Mouse (Mus musculus) liver, postnatal 0 days (tissue): ENCODE results near the gene Tedc2. TPM values are rescaled to one million over a fixed set of nuclear protein-coding genes. Genes with fewer than 3 reads are reported as not detected.

ENCODE experiments used
- ATAC-seq: fragments of 200-750 bp; cut with Nextera tagmentation; 2 replicates; pipeline ENCODE4 v1.8.0; 2017; ENCODE audit warnings: mild to moderate bottlenecking, moderate library complexity
- DNase-seq: peaks from one replicate; pipeline ENCODE4 v3.0.0-alpha.2; 2016
- H3K27ac ChIP-seq: fragments of 300-500 bp; sonication (generic); 2 replicates; pipeline ENCODE4 v1.5.1; 2014; ENCODE audit warnings: antibody characterized with exemption, moderate library complexity, mild to moderate bottlenecking, low read depth
- H3K27me3 ChIP-seq: fragments of 300-500 bp; sonication (generic); 2 replicates; pipeline ENCODE4 v1.6.1; 2014; ENCODE audit warnings: low read length, control low read depth, mixed read lengths; ENCODE audit not compliant: insufficient read depth
- H3K36me3 ChIP-seq: fragments of 300-500 bp; sonication (generic); replicated peaks from 2 replicates; pipeline ENCODE4 v1.6.1; 2014; ENCODE audit warnings: mild to moderate bottlenecking, control low read depth, low read length, moderate library complexity, mixed read lengths; ENCODE audit not compliant: insufficient read depth
- H3K4me1 ChIP-seq: fragments of 300-500 bp; sonication (generic); 2 replicates; pipeline ENCODE4 v1.6.1; 2014; ENCODE audit warnings: antibody characterized with exemption, mild to moderate bottlenecking, control low read depth; ENCODE audit not compliant: insufficient read depth
- H3K4me2 ChIP-seq: fragments of 300-500 bp; sonication (generic); 2 replicates; pipeline ENCODE4 v1.6.1; 2014; ENCODE audit warnings: low read depth, mild to moderate bottlenecking, low read length, moderate library complexity, mixed read lengths
- H3K4me3 ChIP-seq: fragments of 300-500 bp; sonication (generic); 2 replicates; pipeline ENCODE4 v1.5.1; 2014; ENCODE audit warnings: low read depth, low read length
- H3K9ac ChIP-seq: fragments of 300-500 bp; sonication (generic); replicated peaks from 2 replicates; pipeline ENCODE4 v1.6.1; 2014; ENCODE audit warnings: mild to moderate bottlenecking, moderate library complexity
- H3K9me3 ChIP-seq: fragments of 300-500 bp; sonication (generic); 2 replicates; pipeline ENCODE4 v1.6.1; 2016; ENCODE audit warnings: mild to moderate bottlenecking, control low read depth, low read length, mixed read lengths
- CTCF ChIP-seq: sonication (generic); IDR thresholded peaks from 2 replicates; pipeline ENCODE4 v1.5.1; 2016; ENCODE audit warnings: antibody characterized with exemption, low read depth
- EP300 ChIP-seq: IDR thresholded peaks from 2 replicates; pipeline ENCODE4 v1.6.1; 2016; ENCODE audit warnings: antibody characterized with exemption, low read depth, mild to moderate bottlenecking
- WGBS: fragments of 180-500 bp; shearing (Covaris S2); extraction: QIAGEN DNeasy Blood & Tissue Kit; methylation state at CpG from one replicate; pipeline ENCODE4 v1.1.7; 2014; ENCODE audit not compliant: insufficient replicate concordance; 5-methylcytosine and 5-hydroxymethylcytosine counted together
- polyA plus RNA-seq: library from polyadenylated mRNA; unstranded; fragments of >200 nt; fragmentation: Nextera tagmentation; extraction: Ambion mirVana; gene quantifications from 2 replicates; pipeline ENCODE4 v1.2.1, GENCODE M21; 2015

Gene Tedc2
- polyA plus RNA-seq, 1 experiment from 2014 or later = 7.4 TPM

DNA sequence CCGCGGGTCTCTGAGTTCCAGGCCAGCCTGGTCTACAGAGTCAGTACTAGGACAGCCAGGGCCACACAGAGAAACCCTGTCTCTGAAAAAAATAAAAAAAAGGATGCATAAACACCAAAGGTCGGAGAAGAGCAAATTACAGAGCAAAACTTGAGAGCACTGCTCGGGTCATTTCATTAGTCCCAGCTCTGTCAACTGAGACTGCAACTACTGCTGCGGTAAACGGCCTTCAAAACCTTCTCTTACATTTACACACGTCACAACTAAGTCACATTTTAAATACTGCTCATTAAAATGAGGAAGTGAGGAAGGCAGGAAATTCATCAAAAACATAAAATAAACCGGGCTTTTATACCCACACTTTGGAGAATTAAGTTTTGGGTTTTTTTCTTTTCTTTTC lies 27.8 kb downstream of the Tedc2 start:
- Histone ChIP-seq H3K4me2 (no peak overlapping the region), H3K9ac (no peak overlapping the region), H3K9me3 (no peaks in the 10 kb centered on the region), H3K27ac (peak overlapping the region; percentile 53), H3K36me3 (peaks cover 25% of the 10 kb centered on the region), H3K4me1 (peaks cover 49% of the 10 kb centered on the region), H3K27me3 (no peaks in the 10 kb centered on the region), H3K4me3 (no peak overlapping the region)
- DNase-seq (no peak), ATAC-seq (no peak)
- 45% methylated on average over 8 of the region's 8 CpGs for WGBS
- no peak for TF ChIP-seq EP300
- no peak for TF ChIP-seq CTCF

- 72% methylated on average over 4 of the region's 4 CpGs for WGBS
- H3K36me3 ChIP-seq = peaks cover 20% of the 10 kb centered on the region
- no peak overlapping the region for H3K4me3 ChIP-seq
- ATAC-seq = no peak
- H3K27me3 ChIP-seq = no peaks in the 10 kb centered on the region
- H3K4me1 ChIP-seq = peaks cover 35% of the 10 kb centered on the region
- H3K4me2 ChIP-seq = no peak overlapping the region
- no peak for DNase-seq
- H3K27ac ChIP-seq = peak overlapping the region; percentile 44; the same call in 1 of the 2 replicates
- no peak for TF ChIP-seq CTCF
- TF ChIP-seq EP300 = no peak
- H3K9ac ChIP-seq = no peak overlapping the region
- no peaks in the 10 kb centered on the region for H3K9me3 ChIP-seq
Observed at GRCm38 (mm10) chr17:24191481-24191880, 29.2 kb downstream of the Tedc2 start.

DNA sequence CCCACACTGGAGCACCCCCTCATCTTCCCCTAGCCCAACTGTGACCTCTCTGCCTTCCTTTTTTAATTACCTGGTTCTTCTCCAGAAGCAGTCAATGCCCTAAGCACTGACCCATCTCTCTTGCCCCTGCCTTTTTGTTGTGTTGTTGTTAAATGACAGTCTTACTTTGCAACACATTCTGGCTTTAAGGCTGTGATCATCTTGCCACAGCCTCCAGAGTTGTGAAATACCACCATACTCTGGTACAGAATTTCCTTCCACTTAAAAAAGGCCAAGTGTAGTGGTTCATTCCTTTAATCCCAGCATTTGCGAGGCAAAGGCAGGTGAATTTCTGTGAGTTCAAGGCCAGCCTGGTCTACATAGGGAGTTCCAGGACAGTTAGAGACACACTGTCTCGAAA lies 29.7 kb downstream of the Tedc2 start:
- Histone ChIP-seq H3K36me3 (peaks cover 22% of the 10 kb centered on the region), H3K4me1 (peaks cover 35% of the 10 kb centered on the region), H3K9me3 (no peaks in the 10 kb centered on the region), H3K27me3 (no peaks in the 10 kb centered on the region), H3K27ac (0 out of 2 replicates have a peak overlapping the region, but pooled peaks have one; percentile 44), H3K4me3 (no peak overlapping the region), H3K9ac (no peak overlapping the region), H3K4me2 (no peak overlapping the region)
- no peak for ATAC-seq
- 74% methylated on average over 2 of the region's 2 CpGs for WGBS
- TF ChIP-seq CTCF (no peak), EP300 (no peak)
- no peak for DNase-seq

GRCm38 (mm10) chr17:24174259-24174658 lies 46.4 kb downstream of the Tedc2 start:
- WGBS = 76% methylated on average over 3 of the region's 3 CpGs

GRCm38 (mm10) chr17:24173423-24173822 lies 47.2 kb downstream of the Tedc2 start:
- DNase-seq (peak; percentile 73), ATAC-seq (no peak)
- H3K36me3 ChIP-seq = 0 out of 2 replicates have a peak, but pooled peaks cover 2% of the 10 kb centered on the region
- peaks cover 11% of the 10 kb centered on the region for H3K4me1 ChIP-seq
- TF ChIP-seq CTCF (peak; percentile 96), EP300 (no peak)
- no peak overlapping the region for H3K4me2 ChIP-seq
- no peaks in the 10 kb centered on the region for H3K27me3 ChIP-seq
- no peaks in the 10 kb centered on the region for H3K9me3 ChIP-seq
- H3K27ac ChIP-seq = no peak overlapping the region
- WGBS = 5% methylated on average over 3 of the region's 3 CpGs
- H3K9ac ChIP-seq = no peak overlapping the region
- no peak overlapping the region for H3K4me3 ChIP-seq

More at GRCm38 (mm10) chr17:24174259-24174658, 46.4 kb downstream of the Tedc2 start:
- ATAC-seq (no peak), DNase-seq (no peak)
- no peaks in the 10 kb centered on the region for H3K9me3 ChIP-seq
- H3K4me3 ChIP-seq = no peak overlapping the region
- H3K27ac ChIP-seq = no peak overlapping the region
- peaks cover 11% of the 10 kb centered on the region for H3K4me1 ChIP-seq
- H3K27me3 ChIP-seq = no peaks in the 10 kb centered on the region
- no peak overlapping the region for H3K4me2 ChIP-seq
- TF ChIP-seq EP300 (no peak), CTCF (no peak)
- H3K36me3 ChIP-seq = 0 out of 2 replicates have a peak, but pooled peaks cover 2% of the 10 kb centered on the region
- H3K9ac ChIP-seq = no peak overlapping the region

DNA sequence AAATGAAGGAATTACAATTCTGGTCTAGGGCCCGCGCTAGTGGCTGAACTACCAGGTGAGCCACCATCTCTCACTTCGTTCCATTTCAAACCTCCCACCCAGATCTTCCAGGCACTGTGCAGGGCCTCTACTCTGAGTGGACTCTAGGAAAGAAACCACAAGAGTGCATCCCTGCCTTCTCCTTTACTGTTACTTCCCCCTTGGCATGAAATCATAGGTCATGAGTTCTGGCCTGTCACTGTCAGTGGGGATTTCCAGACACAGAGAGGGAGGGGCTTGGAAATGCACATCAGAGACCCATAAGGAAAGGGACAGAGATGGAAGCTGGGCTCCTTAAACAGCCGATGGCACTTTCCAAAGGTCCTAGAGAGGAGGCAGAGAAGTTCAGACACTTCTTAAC lies 48.9 kb downstream of the Tedc2 start:
- Histone ChIP-seq H3K4me1 (peaks cover 23% of the 10 kb centered on the region), H3K27ac (peak overlapping the region; percentile 96; the same call in 1 of the 2 replicates), H3K27me3 (no peaks in the 10 kb centered on the region), H3K9me3 (no peaks in the 10 kb centered on the region), H3K9ac (no peak overlapping the region), H3K36me3 (peaks cover 10% of the 10 kb centered on the region), H3K4me3 (no peak overlapping the region), H3K4me2 (no peak overlapping the region)
- no peak for ATAC-seq
- no peak for DNase-seq
- 77% methylated on average over 4 of the region's 4 CpGs for WGBS
- TF ChIP-seq EP300 (no peak), CTCF (no peak)
